Mouse (Mus musculus): ENCODE results near the gene Farp2. TPM values are rescaled to one million over a fixed set of nuclear protein-coding genes. Genes with fewer than 3 reads are reported as not detected.

Gene Farp2
- 1 to 10 TPM; 2.0 to 2.5 TPM for total RNA-seq (2023)

GRCm38 (mm10) chr1:93511585-93512350, at the start of gene Farp2:
Gene Farp2, plus strand, starts transcription at chr1:93512079.

GRCm38 (mm10) chr1:93478586-93479475, 33.0 kb upstream of the Farp2 start, which contains the start of gene Hdlbp:
Gene Hdlbp, minus strand, starts transcription at chr1:93478815.

GRCm38 (mm10) chr1:93658559-93658958, 146.7 kb downstream of the Farp2 start, which contains the start of gene Stk25:
Gene Stk25, minus strand, starts transcription at chr1:93658659.

Other genes starting within 250 kb of the Farp2 start
- gene Mterf4, start 206.2 kb upstream of the Farp2 start, total RNA-seq (2023), result 10 to 100 TPM; 10.2 to 10.9 TPM
- 10 to 100 TPM; 13.4 to 20.1 TPM for gene Ppp1r7, start 169.2 kb upstream of the Farp2 start, total RNA-seq (2023)
- gene Pask, start 168.6 kb upstream of the Farp2 start, total RNA-seq (2023), result 10 to 100 TPM; 10.7 to 15.0 TPM
- not detected for gene Ano7, start 138.1 kb upstream of the Farp2 start, total RNA-seq (2023)
- 100 to 1,000 TPM; 146 to 147 TPM for gene Hdlbp, start 33.3 kb upstream of the Farp2 start, total RNA-seq (2023)
- 10 to 100 TPM; 43.5 to 45.4 TPM for gene Stk25, start 146.6 kb downstream of the Farp2 start, total RNA-seq (2023)
- gene Bok, start 173.6 kb downstream of the Farp2 start, total RNA-seq (2023), result not detected
- 10 to 100 TPM; 62.3 to 66.9 TPM for gene Atg4b, start 239.4 kb downstream of the Farp2 start, total RNA-seq (2023)
- gene Thap4, start 242.8 kb downstream of the Farp2 start, total RNA-seq (2023), result 10 to 100 TPM; 24.2 to 29.2 TPM

All from neutrophil, adult 83 days (primary cell).